Mouse (Mus musculus) T-helper 17 cell (primary cell): ENCODE measurements around the gene Dlgap4.
"Not testable (repeated sequence)": the region's sequence is repeated elsewhere in the genome, so short reads cannot be mapped to it uniquely, and the experiment has no call there.

Experiments
- in situ Hi-C, 2 experiments: fragments of 300-600 bp; cut with MboI, MseI; formaldehyde crosslinking; loops; 1 replicate in 1 of 2; 2 replicates in 1 of 2; pipeline ENCODE4 v1.15.1; 2025; ENCODE audit warnings: high pct_unique_total_duplicates in 2 of 2

Gene Dlgap4

GRCm38 (mm10) chr2:156801045-156801444 lies 187.5 kb downstream of the Dlgap4 start:
- in situ Hi-C loops, result no loop called here

DNA sequence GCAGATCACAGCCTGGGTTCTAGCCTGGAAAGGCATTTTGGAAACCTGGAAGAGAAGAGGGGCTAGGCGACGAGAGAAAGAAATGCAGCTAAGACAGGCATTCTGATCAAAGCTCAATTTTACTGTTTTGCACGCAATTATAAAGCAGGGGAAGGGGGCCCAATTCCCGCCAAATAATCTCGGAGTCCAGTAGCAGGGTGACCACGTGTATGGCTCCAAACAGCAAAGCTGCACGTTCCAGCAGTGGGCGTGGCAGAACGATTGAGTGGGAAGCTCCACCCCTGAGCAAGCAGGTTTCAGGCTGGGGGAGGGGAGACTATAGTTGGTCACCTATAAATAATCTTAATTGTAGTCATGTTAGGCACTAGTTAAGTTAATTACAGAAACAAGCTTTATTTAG lies 188.6 kb downstream of the Dlgap4 start:
- in situ Hi-C loops, result not testable (repeated sequence)

GRCm38 (mm10) chr2:156803698-156804372 lies 190.3 kb downstream of the Dlgap4 start:
- in situ Hi-C loops, result no loop called here

DNA sequence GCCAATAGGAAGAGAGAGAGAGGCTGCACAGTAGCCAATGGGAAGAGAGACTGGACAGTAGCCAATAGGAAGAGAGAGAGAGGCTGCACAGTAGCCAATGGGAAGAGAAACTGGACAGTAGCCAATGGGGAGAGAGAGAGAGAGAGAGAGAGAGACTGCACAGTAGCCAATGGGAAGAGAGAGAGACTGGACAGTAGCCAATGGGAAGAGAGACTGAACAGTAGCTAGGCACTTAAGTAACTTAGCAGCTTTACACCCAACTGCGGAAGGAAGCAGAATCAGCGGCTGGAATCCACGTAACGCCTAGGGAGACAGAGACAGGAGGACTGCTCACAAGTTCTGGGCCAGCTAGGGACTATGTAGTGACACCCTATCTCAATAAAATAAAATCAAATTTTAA lies 191.1 kb downstream of the Dlgap4 start:
- in situ Hi-C loops, result no loop called here

GRCm38 (mm10) chr2:156806886-156807285 lies 193.4 kb downstream of the Dlgap4 start:
- in situ Hi-C loops, result no loop called here

GRCm38 (mm10) chr2:156809579-156809978 lies 196.1 kb downstream of the Dlgap4 start:
- in situ Hi-C loops, result no loop called here

- in situ Hi-C loops, result no loop called here
Measured at GRCm38 (mm10) chr2:156810716-156811115, 197.2 kb downstream of the Dlgap4 start.

GRCm38 (mm10) chr2:156811556-156811955 lies 198.1 kb downstream of the Dlgap4 start:
- in situ Hi-C loops, result no loop called here
